Mouse (Mus musculus): Measurements from ENCODE around the gene Nsg2. TPM values are rescaled to one million over a fixed set of nuclear protein-coding genes. Genes with fewer than 3 reads are reported as not detected.

Gene Nsg2
- polyA plus RNA-seq, 1 experiment from 2014 or later, result 157 TPM

GRCm38 (mm10) chr11:32087376-32087775 lies 87.1 kb downstream of the Nsg2 start:
- ATAC-seq (ENCODE audit: low FRiP score), result peak; percentile 95
- peak; percentile 87 for DNase-seq (ENCODE audit: low spot score)
- WGBS, result 2% methylated on average over 2 of the region's 2 CpGs
- peak overlapping the region; percentile 22 for H3K9ac ChIP-seq
- no peak overlapping the region; the same call in 1 of the 2 replicates for H3K4me2 ChIP-seq (replicated peaks)
- peak overlapping the region; percentile 98 for H3K27ac ChIP-seq
- no peaks in the 10 kb centered on the region for H3K9me3 ChIP-seq (ENCODE audit: control insufficient read depth, low read length)
- H3K4me3 ChIP-seq (replicated peaks; ENCODE audit: low read length), result no peak overlapping the region
- H3K4me1 ChIP-seq (replicated peaks; ENCODE audit: control insufficient read depth, insufficient read depth, low read length), result peaks cover 24% of the 10 kb centered on the region
- no peaks in the 10 kb centered on the region for H3K36me3 ChIP-seq (replicated peaks; ENCODE audit: control insufficient read depth, insufficient read depth)
- H3K27me3 ChIP-seq (ENCODE audit: control insufficient read depth, insufficient read depth, low read length), result no peaks in the 10 kb centered on the region

- H3K36me3 ChIP-seq (replicated peaks; ENCODE audit: control insufficient read depth, insufficient read depth), result no peaks in the 10 kb centered on the region
- peak overlapping the region; percentile 98 for H3K27ac ChIP-seq
- 0 out of 2 replicates have a peak overlapping the region, but pooled peaks have one; percentile 16 for H3K9ac ChIP-seq
- no peaks in the 10 kb centered on the region for H3K27me3 ChIP-seq (ENCODE audit: control insufficient read depth, insufficient read depth, low read length)
- 51% methylated on average over 9 of the region's 9 CpGs for WGBS
- H3K4me3 ChIP-seq (replicated peaks; ENCODE audit: low read length), result no peak overlapping the region
- no peak overlapping the region for H3K4me2 ChIP-seq (replicated peaks)
- no peak; the same call in none of the 2 replicates for ATAC-seq (ENCODE audit: low FRiP score)
- H3K4me1 ChIP-seq (replicated peaks; ENCODE audit: control insufficient read depth, insufficient read depth, low read length), result peaks cover 24% of the 10 kb centered on the region
- no peaks in the 10 kb centered on the region for H3K9me3 ChIP-seq (ENCODE audit: control insufficient read depth, low read length)
- no peak for DNase-seq (ENCODE audit: low spot score)
These were observed 87.6 kb downstream of the Nsg2 start for GRCm38 (mm10) chr11:32087779-32088442.

GRCm38 (mm10) chr11:32095793-32096192 lies 95.5 kb downstream of the Nsg2 start:
- H3K4me1 ChIP-seq (replicated peaks; ENCODE audit: control insufficient read depth, insufficient read depth, low read length), result peaks cover under 1% of the 10 kb centered on the region; the same call in 1 of the 2 replicates
- no peak overlapping the region for H3K4me2 ChIP-seq (replicated peaks)
- DNase-seq (ENCODE audit: low spot score), result no peak
- H3K9me3 ChIP-seq (ENCODE audit: control insufficient read depth, low read length), result no peaks in the 10 kb centered on the region
- ATAC-seq (ENCODE audit: low FRiP score), result no peak
- WGBS, result 84% methylated on average over 4 of the region's 4 CpGs
- no peak overlapping the region for H3K4me3 ChIP-seq (replicated peaks; ENCODE audit: low read length)
- H3K27ac ChIP-seq, result no peak overlapping the region
- no peaks in the 10 kb centered on the region for H3K27me3 ChIP-seq (ENCODE audit: control insufficient read depth, insufficient read depth, low read length)
- no peaks in the 10 kb centered on the region for H3K36me3 ChIP-seq (replicated peaks; ENCODE audit: control insufficient read depth, insufficient read depth)
- no peak overlapping the region for H3K9ac ChIP-seq

- Histone ChIP-seq H3K9me3 (ENCODE audit: control insufficient read depth, low read length) (no peaks in the 10 kb centered on the region), H3K36me3 (replicated peaks; ENCODE audit: control insufficient read depth, insufficient read depth) (no peaks in the 10 kb centered on the region), H3K4me2 (replicated peaks) (no peak overlapping the region), H3K27ac (no peak overlapping the region), H3K27me3 (ENCODE audit: control insufficient read depth, insufficient read depth, low read length) (no peaks in the 10 kb centered on the region), H3K9ac (no peak overlapping the region), H3K4me3 (replicated peaks; ENCODE audit: low read length) (no peak overlapping the region), H3K4me1 (replicated peaks; ENCODE audit: control insufficient read depth, insufficient read depth, low read length) (peaks cover 6% of the 10 kb centered on the region; the same call in 1 of the 2 replicates)
- 90% methylated on average over 6 of the region's 6 CpGs for WGBS
- DNase-seq (ENCODE audit: low spot score) (no peak), ATAC-seq (ENCODE audit: low FRiP score) (no peak)
These were observed 96.1 kb downstream of the Nsg2 start for GRCm38 (mm10) chr11:32096346-32096745.

GRCm38 (mm10) chr11:32101059-32101632 lies 100.9 kb downstream of the Nsg2 start:
- no peak overlapping the region for H3K9ac ChIP-seq
- 0 out of 2 replicates have a peak overlapping the region, but pooled peaks have one; percentile 26 for H3K27ac ChIP-seq
- DNase-seq (ENCODE audit: low spot score) (no peak), ATAC-seq (ENCODE audit: low FRiP score) (no peak)
- H3K4me1 ChIP-seq (replicated peaks; ENCODE audit: control insufficient read depth, insufficient read depth, low read length), result peaks cover 20% of the 10 kb centered on the region
- H3K27me3 ChIP-seq (ENCODE audit: control insufficient read depth, insufficient read depth, low read length), result no peaks in the 10 kb centered on the region
- no peak overlapping the region for H3K4me3 ChIP-seq (replicated peaks; ENCODE audit: low read length)
- 41% methylated on average over 3 of the region's 3 CpGs for WGBS
- no peaks in the 10 kb centered on the region for H3K36me3 ChIP-seq (replicated peaks; ENCODE audit: control insufficient read depth, insufficient read depth)
- no peaks in the 10 kb centered on the region for H3K9me3 ChIP-seq (ENCODE audit: control insufficient read depth, low read length)
- H3K4me2 ChIP-seq (replicated peaks), result no peak overlapping the region

- Histone ChIP-seq H3K36me3 (replicated peaks; ENCODE audit: control insufficient read depth, insufficient read depth) (no peaks in the 10 kb centered on the region), H3K4me2 (replicated peaks) (peak overlapping the region; percentile 15; the same call in 1 of the 2 replicates), H3K9me3 (ENCODE audit: control insufficient read depth, low read length) (no peaks in the 10 kb centered on the region), H3K9ac (0 out of 2 replicates have a peak overlapping the region, but pooled peaks have one; percentile 22), H3K4me1 (replicated peaks; ENCODE audit: control insufficient read depth, insufficient read depth, low read length) (peaks cover 24% of the 10 kb centered on the region), H3K4me3 (replicated peaks; ENCODE audit: low read length) (no peak overlapping the region), H3K27ac (0 out of 2 replicates have a peak overlapping the region, but pooled peaks have one; percentile 3), H3K27me3 (ENCODE audit: control insufficient read depth, insufficient read depth, low read length) (no peaks in the 10 kb centered on the region)
- ATAC-seq (ENCODE audit: low FRiP score), result no peak
- 12% methylated on average over 12 of the region's 12 CpGs for WGBS
- DNase-seq (ENCODE audit: low spot score), result no peak
These were observed 102.7 kb downstream of the Nsg2 start for GRCm38 (mm10) chr11:32102976-32103375.

- ATAC-seq (ENCODE audit: low FRiP score) (no peak), DNase-seq (ENCODE audit: low spot score) (no peak)
- no peaks in the 10 kb centered on the region for H3K9me3 ChIP-seq (ENCODE audit: control insufficient read depth, low read length)
- H3K9ac ChIP-seq, result no peak overlapping the region
- no peaks in the 10 kb centered on the region for H3K27me3 ChIP-seq (ENCODE audit: control insufficient read depth, insufficient read depth, low read length)
- no peak overlapping the region for H3K4me2 ChIP-seq (replicated peaks)
- H3K36me3 ChIP-seq (replicated peaks; ENCODE audit: control insufficient read depth, insufficient read depth), result no peaks in the 10 kb centered on the region
- H3K27ac ChIP-seq, result no peak overlapping the region
- H3K4me3 ChIP-seq (replicated peaks; ENCODE audit: low read length), result no peak overlapping the region
- peaks cover 34% of the 10 kb centered on the region for H3K4me1 ChIP-seq (replicated peaks; ENCODE audit: control insufficient read depth, insufficient read depth, low read length)
- WGBS, result 57% methylated on average over 9 of the region's 9 CpGs
These were observed 104.3 kb downstream of the Nsg2 start for GRCm38 (mm10) chr11:32104406-32105116.

- H3K27me3 ChIP-seq (ENCODE audit: control insufficient read depth, insufficient read depth, low read length), result no peaks in the 10 kb centered on the region
- no peak overlapping the region for H3K4me2 ChIP-seq (replicated peaks)
- 27% methylated on average over 10 of the region's 10 CpGs for WGBS
- DNase-seq (ENCODE audit: low spot score) (no peak), ATAC-seq (ENCODE audit: low FRiP score) (peak; percentile 59; the same call in 1 of the 2 replicates)
- 0 out of 2 replicates have a peak overlapping the region, but pooled peaks have one; percentile 26 for H3K9ac ChIP-seq
- no peak overlapping the region for H3K4me3 ChIP-seq (replicated peaks; ENCODE audit: low read length)
- no peaks in the 10 kb centered on the region for H3K36me3 ChIP-seq (replicated peaks; ENCODE audit: control insufficient read depth, insufficient read depth)
- no peaks in the 10 kb centered on the region for H3K9me3 ChIP-seq (ENCODE audit: control insufficient read depth, low read length)
- peak overlapping the region; percentile 67 for H3K27ac ChIP-seq
- H3K4me1 ChIP-seq (replicated peaks; ENCODE audit: control insufficient read depth, insufficient read depth, low read length), result peaks cover 31% of the 10 kb centered on the region
These were observed 105.7 kb downstream of the Nsg2 start for GRCm38 (mm10) chr11:32105750-32106646.

Measured in hindbrain, embryonic 14.5 days (tissue).